Mouse (Mus musculus) thymus, adult 18-20 months (tissue): ENCODE measurements around the gene Pilrb1.

ENCODE experiments used
- DNase-seq, 2 experiments: peaks; one replicate each; pipeline ENCODE4 v3.0.0; 2022; ENCODE audit warnings: mixed read lengths in 2 of 2

The Pilrb1 gene

GRCm38 (mm10) chr5:137826421-137826820 lies 31.5 kb downstream of the Pilrb1 start:
- DNase-seq: no peak

GRCm38 (mm10) chr5:137825971-137826370 lies 31.9 kb downstream of the Pilrb1 start:
- DNase-seq: no peak

DNA sequence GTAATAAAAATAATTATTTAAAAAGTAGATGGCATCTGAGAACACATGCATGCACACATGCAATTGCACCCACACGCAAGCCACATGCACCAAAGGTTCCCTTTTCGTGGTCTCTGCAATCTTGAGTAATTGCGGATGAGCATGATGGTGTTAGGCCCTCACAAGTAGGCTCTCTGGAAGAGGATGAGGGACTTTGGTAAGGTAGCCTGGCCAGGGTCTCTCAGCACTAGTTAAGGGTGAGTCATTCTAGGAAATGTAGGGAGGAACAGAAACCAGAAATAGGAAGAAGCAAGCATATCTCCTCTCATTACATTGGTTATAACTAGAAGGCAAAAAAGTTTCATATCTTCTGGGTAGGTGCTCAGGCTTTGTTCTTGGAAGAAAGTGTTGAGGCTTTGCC lies 32.9 kb downstream of the Pilrb1 start:
- DNase-seq: no peak

DNA sequence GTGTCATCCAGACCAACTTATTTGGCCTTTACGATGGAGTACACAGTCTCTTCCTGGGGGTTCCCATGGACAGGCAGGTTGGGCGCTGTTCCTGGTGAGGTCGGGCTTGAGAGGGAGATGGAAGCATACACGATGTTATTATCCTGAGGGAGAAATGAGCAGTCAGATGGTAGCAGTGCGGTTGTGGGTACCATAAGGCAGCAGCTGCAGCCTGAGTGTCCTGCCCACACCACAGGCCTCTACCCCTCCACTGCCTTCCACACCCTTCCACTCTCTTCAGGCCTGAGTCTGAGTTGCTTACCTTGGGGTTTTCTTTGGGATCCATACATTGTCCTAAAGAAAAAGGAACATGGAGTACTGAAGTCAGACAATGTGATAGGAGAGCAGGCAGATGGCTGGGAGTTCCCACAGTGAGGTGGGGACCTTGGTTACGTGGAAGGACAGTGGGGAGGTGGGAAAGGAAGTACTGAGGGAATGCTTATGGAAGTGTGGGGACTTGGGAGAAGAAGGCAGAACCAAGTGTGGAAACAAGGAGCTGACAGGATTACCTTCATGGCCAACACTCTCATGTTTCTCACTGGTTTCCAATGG lies 34.4 kb downstream of the Pilrb1 start:
- DNase-seq: no peak

DNA sequence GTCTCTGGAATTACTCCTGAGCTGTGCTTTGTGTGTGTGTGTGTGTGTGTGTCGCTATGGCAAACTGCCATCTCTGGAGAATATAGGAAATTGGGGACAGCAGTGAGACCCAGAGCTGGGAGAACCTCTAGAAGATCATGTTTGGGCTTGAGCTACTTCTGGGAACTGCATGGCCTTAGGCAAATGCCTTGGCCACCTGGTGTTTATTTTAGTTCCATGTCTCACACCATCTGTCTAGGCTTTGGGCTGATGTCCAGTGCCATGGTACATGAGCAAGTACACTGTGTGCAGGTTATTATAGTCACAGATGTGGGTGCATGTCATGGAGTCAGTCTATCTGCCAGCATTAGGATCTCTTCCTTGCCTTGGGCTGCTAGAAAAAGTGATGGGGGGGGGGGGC lies 35.3 kb downstream of the Pilrb1 start:
- no peak for DNase-seq

GRCm38 (mm10) chr5:137822126-137822525 lies 35.8 kb downstream of the Pilrb1 start:
- no peak for DNase-seq

DNA sequence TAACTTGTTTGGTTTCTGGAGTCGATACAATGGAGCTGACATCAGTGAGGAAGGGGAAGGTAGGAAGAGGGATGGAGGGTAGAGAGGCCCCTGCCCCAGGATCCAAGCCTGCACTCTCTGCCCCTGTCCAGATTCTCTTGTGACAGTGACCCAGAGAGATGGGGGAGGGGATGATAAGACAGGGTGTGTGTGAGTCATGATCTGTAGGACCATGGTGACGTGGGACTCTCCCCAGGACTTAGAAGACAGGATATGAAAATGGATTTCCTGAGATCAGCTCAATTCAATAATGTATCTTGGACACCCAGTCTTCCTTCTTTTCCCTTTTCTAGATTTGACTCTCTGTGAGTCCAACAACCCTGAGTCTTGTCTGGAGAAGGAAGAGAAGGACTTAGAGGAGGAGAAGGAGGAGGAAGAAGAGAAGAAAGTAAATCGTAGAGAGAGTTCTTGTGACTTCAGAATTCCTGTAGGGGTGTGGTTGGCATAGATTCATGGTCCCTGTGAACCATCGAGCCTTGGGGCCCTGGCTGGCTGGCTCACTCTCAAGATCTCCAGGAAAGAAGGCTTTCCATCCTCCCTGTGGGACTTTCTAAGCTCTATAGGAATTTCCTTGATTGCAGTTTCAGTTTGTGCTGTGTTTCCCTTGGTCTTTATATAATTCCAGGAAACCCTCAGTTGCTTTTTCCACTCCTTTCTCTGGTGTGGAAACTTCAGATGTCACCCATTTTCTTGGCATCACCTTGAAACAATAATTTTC lies 40.3 kb downstream of the Pilrb1 start:
- no peak for DNase-seq

DNA sequence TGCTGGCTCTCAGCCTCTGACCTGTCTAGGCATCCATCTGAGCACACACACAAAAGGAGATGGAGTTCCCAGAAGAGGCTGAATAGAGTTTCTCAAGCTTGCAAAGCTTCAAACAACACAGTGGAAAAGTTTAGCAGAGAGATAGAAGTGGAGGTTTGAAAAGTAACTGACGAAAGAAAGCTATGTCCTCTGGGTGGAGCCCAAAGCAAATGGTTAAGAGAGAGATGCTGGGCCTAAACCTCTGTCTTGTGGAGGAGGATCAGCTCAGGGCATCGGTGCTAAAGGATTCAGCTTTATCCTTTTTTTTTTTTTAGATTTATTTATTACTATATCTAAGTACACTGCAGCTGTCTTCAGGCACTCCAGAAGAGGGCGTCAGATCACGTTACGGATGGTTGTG lies 49.6 kb downstream of the Pilrb1 start:
- no peak for DNase-seq

DNA sequence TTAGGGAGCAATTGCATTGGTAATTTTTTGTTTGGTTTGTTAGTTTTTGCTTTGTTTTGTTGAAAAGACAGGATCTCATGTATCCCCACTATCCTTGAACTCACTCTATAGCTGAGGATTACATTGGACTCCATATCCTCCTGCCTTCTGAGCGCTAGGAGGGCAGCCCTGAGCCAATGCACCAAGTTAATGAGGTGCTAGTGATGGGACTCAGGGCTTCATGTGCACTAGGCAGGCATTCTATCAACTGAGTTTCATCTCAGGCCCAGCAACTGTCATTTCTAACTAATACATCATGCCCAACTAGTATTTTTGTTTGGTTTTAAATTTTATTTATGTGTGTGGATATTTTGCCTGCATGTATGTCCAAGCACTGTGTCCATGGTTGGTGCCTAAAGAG lies 51.7 kb downstream of the Pilrb1 start:
- no peak for DNase-seq
